Comparison of ENCODE assay signal across 8 mouse cellular contexts in the genomic region with DNA sequence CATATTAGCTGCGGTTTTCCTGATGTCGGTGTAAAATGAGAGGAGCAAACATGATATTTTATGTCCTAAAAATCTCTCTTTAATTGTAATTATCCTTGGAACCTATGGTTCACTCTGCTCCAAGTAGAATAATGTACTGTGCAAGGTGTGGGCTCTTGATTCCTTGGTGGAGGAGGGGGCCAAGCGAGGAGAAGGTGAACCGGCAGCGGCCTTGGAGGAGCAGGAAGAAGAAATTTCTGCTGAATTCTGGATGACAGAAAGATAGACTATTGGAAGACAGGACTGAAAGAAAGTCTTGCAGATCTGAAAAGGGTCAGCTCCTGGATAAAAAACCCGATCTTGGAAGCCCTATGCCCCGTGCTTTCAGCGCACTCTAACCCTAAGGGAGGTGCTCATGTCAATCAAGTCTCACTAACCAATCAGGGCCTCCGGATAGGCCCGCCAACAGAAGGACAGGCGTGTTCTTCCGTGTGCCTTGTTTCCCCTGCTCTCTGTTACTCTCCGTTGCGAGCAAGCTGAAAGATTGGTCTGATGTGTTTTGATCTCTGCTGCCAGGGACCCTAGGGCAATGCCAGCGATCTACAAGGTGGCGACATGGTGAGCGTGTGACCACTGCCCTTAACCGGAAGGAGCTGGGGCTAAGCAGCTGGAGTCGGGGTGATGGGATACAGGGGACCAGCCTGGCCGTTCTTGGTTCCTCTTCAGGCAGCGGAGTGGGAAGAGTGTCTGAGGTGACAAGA. TPM values are rescaled to one million over a fixed set of nuclear protein-coding genes. Genes with fewer than 3 reads are reported as not detected.
DNase-seq lines count a peak whose midpoint lies in the region; ATAC-seq and TF ChIP-seq lines count a peak whose summit lies in the region.
"Not testable (repeated sequence)": the region's sequence is repeated elsewhere in the genome, so short reads cannot be mapped to it uniquely, and the experiment has no call there.

TSS of gene Zfp808 (plus strand) at position 455 of the 740 bp plus-strand sequence.

- TF ChIP-seq CTCF in cortical plate, adult 2 months (IDR thresholded peaks at IDR 0.05; ENCODE audit: extremely low read depth, insufficient read depth, low read length); gastrocnemius, adult 2 months (IDR thresholded peaks at IDR 0.05); hindbrain, postnatal 0 days (IDR thresholded peaks at IDR 0.05; ENCODE audit: low read depth): not testable (repeated sequence)

- not testable (repeated sequence) for H3K9me3 ChIP-seq in hindbrain, postnatal 0 days (ENCODE audit: low read length)

- TF ChIP-seq POLR2A in cortical plate, adult 2 months (IDR thresholded peaks at IDR 0.05; ENCODE audit: extremely low read depth, insufficient read depth, low read length) = not testable (repeated sequence)

- not testable (repeated sequence) for H3K27me3 ChIP-seq in hindbrain, postnatal 0 days (ENCODE audit: insufficient read depth, low read length)

- H3K36me3 ChIP-seq in hindbrain, postnatal 0 days (ENCODE audit: insufficient read depth, low read length) = not testable (repeated sequence)

- peak within 1 kb of the TSS; percentile 54 for H3K4me2 ChIP-seq in hindbrain, postnatal 0 days (ENCODE audit: low read depth, low read length)

- not testable (repeated sequence) for H3K9ac ChIP-seq in hindbrain, postnatal 0 days (replicated peaks; ENCODE audit: low read length)

- not testable (repeated sequence) for H3K4me1 ChIP-seq in cortical plate, adult 2 months (ENCODE audit: control insufficient read depth, insufficient read depth, low read length); hindbrain, postnatal 0 days (ENCODE audit: insufficient read depth, low read length)

- H3K4me3 ChIP-seq in cortical plate, adult 2 months (ENCODE audit: insufficient read depth, low read length) = peak within 1 kb of the TSS; percentile 43
- peak within 1 kb of the TSS; percentile 81 for H3K4me3 ChIP-seq in gastrocnemius, adult 2 months
- H3K4me3 ChIP-seq in hindbrain, postnatal 0 days (ENCODE audit: low read length) = peak within 1 kb of the TSS; percentile 50

- WGBS in hindbrain, postnatal 0 days = 3% methylated on average over 19 of the region's 21 CpGs

- peak; percentile 73 for ATAC-seq in hindbrain, postnatal 0 days

- intact Hi-C loops in gastrocnemius, adult 2 months (cut with DNase I) = not testable (repeated sequence)

- peak; percentile 80 for DNase-seq in ZHBTc4 (ENCODE audit: low read depth, low spot score)
- peak; percentile 50 for DNase-seq in gastrocnemius, adult 2 months
- peak; percentile 34 for DNase-seq in hindbrain, postnatal 0 days (ENCODE audit: low spot score)
- DNase-seq in left cerebral cortex, adult 11 months (ENCODE audit: low spot score) = peak; percentile 21
- DNase-seq in lung, postnatal 25 days (ENCODE audit: low spot score) = peak; percentile 57
- peak; percentile 50 for DNase-seq in retina, embryonic 14.5 days (ENCODE audit: low spot score)
- DNase-seq in thymus, postnatal 36 days = peak; percentile 54 to 61

- not testable (repeated sequence) for H3K27ac ChIP-seq in cortical plate, adult 2 months (ENCODE audit: insufficient read depth, low read length); hindbrain, postnatal 0 days
- H3K27ac ChIP-seq in gastrocnemius, adult 2 months = peak within 1 kb of the TSS; percentile 66

RNA-seq across cellular contexts. Expression of gene Zfp808, which starts in this region (rescaled TPM):
- polyA plus RNA-seq in cortical plate, adult 2 months (2012; rRNA removed) = 1.8 and 1.9 TPM in 2 replicates
- total RNA-seq in gastrocnemius, adult 2 months (2021) = 1 to 10 TPM in 1 of 2 experiments, under 1 TPM in 1; 0.82 to 1.1 TPM
- 1.4 and 2.1 TPM in 2 replicates for total RNA-seq in hindbrain, postnatal 0 days (2014; rRNA removed)
- polyA plus RNA-seq in hindbrain, postnatal 0 days (2015; fragmentation: Nextera tagmentation; extraction: Ambion mirVana) = 2.2 and 3.1 TPM in 2 replicates

Comparison
In these comparisons a context has a peak if more than half of its experiments do, and no peak if none do; other contexts are left out.
1. DNase-seq: peak in every context shown above with its lines; median percentile 80 in ZHBTc4; 58 in thymus, postnatal 36 days; 57 in lung, postnatal 25 days; 50 in gastrocnemius, adult 2 months; 50 in retina, embryonic 14.5 days; 34 in hindbrain, postnatal 0 days; 21 in left cerebral cortex, adult 11 months.